Mouse (Mus musculus): ENCODE measurements around the gene Efna2. TPM values are rescaled to one million over a fixed set of nuclear protein-coding genes. Genes with fewer than 3 reads are reported as not detected.

Gene Efna2
- not detected for total RNA-seq (2023)

DNA sequence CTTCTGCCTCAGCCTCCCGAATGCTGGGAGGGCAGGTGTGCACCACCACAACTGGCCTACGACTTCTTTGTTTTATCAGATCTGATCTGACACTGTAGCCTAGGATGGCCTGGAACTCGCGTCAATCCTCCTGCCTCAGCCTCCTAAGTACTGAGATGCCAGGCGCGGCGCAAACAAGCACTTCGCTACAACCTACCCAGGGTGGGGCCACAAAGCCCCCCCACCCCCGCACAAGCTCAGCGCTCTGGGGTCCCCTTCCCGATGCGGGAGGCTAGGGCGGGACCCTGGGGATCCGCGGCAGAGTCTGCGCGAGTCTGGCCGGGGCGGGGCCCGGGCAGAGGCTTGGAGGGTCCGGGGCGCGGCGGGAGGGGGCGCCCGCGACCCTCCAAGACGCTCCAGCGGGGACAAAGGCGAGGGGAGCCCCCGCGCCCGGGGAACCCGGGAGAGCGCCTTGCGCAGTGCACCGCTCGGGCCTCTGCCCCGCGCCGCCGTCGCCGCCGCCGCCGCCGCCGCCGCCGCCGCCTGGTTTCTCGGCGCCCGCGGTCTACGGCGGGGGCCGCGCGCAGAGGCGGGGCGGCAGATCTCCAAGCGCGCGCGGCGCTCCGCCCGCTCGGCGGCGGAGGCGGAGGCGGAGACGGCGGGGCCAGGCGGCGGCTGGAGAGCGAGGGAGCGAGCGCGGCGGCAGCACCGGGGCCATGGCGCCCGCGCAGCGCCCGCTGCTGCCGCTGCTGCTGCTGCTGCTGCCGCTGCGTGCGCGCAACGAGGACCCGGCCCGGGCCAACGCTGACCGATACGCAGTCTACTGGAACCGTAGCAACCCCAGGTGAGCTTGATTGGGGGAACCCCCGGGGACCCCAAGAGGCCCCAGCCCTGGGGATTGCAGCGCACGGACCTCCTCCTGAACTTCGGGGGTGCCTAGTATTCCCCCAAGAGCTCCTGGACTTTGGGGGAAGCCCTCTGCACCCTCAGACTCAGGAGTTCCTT lies at the start of gene Efna2:
Efna2 (plus strand) TSS at position 415 of the 984 bp plus-strand sequence.

DNA sequence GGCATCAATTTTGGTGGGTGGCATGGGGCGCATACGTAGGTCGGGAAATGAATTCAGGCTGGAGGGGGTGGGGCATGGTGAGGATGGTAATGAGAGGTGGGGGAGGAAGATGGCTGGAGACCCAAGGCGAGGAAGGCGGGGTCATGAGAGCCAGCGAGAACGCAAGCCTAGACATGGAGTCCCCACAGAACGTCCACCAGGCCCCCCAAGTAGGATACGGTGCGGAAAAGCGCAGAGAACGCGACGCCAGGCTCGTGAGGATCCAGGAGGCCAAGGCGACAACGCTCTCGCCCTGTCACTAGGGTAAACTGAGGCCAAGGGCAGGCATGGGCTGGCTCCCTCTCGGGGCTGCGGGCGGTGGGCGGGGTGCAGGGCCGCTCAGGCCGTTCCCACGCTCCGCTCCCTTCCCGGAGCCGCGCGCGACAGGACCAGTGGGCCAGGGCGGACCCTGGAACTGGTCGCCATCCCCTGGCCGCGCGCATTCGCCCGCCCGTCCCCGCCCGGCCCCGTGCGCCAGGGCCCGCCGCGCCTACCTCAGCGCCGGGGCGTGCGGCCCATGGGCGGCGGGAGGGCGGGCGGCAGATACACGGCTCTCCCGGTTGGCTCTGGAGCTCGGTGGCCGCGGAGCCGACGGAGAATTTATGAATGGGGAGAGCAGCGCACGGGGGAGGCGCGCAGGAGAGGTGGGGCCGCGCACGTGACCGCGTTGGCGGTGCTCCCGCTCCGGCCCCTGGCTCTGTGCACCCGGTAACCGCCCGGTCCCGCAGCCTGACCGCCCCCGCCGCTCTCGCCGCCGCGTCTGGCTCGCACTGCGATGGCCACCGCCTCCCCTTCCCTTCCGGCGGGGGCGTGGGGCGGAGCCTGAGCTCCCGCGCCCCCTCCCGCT lies 40.5 kb upstream of the Efna2 start, which contains the start of gene Atp5d:
Atp5d (plus strand) TSS at position 80 of the 886 bp plus-strand sequence.

GRCm38 (mm10) chr10:80140666-80141035 lies 38.6 kb upstream of the Efna2 start, which contains the start of gene Cbarp:
TSS of gene Cbarp (minus strand) at chr10:80140835.

DNA sequence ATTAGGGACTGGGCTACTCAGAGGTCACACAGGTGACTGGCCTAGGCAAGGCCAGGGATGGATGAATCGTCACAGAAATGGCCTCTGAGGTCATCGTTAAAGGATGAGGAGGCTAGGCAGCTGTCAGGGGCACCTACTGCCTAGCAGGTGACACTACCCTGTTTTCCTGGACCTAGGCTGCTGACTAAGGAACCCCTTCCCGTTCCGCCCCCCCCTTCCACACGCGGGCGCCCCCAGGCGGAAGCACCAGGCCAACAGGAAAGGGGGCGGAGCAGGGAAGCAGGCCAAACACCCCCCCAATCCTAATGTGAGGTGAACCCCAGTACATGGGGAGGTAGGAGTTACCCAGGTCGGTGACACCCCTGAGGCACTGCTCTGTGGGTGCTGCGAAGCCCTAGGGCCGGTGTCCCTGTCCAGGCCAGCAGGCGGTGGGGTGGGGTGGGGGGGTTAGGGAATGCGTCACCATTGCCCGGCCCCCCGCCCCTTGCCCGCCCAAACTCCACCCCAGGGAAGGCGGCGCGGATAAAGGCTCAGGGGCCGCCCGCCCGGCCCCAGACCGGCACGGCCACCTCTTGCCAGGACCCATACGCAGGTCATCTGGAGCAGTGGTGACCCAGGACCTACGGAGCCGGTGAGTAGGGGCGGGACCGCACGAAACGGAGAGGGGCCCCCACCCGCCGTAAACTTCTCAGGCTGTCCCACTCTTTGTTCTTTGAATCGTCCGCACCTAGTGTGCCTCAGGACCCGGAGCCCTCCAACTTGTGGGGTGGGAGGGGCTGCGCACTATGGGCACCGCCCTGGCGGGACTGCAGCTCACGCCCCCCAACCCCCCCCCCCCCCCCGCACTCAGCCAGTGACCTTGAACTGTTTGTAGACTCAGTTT lies 31.3 kb upstream of the Efna2 start, which contains the start of gene Midn:
Midn (plus strand) TSS at position 554 of the 883 bp plus-strand sequence.

DNA sequence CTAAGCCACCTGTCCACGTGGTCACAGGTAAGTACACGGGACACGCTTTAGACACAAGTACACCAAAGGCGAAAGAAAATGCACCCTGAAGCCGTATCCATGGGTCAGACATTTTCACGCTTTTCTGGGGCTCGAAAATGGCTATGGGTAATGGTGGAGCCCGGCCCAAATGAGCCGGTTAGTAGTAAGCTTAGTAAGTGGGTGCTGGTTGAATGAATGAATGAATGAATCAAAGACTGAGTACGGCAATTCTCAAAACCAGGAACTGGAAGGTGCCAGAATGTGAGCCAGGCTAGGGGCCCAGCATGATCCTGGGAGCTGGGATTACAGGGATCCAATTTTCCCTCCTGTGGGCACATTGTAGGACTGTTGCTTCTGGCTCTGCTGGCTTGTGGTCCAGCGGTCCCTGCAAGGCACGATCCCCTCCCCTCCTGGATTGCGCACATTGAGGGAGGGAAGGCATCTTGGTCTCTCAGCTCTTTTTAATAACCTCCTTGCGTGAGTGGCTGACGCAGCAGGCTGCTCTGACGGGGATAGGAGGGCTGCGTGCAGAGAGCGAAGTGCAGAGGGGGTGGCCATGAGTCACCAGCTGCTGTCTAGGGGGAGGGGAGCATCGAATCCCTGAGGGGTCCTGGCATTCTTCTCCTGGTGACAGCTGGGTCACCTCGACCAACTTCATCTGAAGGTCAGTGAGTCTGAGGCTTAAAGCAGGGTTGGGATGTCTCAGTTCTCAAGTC lies 13.7 kb upstream of the Efna2 start, which contains the start of gene Cirbp:
Cirbp (plus strand) TSS at position 594 of the 737 bp plus-strand sequence.

GRCm38 (mm10) chr10:80172527-80173292 lies 6.6 kb upstream of the Efna2 start, which contains the start of gene 1600002K03Rik:
TSS of gene 1600002K03Rik (plus strand) at chr10:80172944.

GRCm38 (mm10) chr10:80226416-80227165 lies 47.3 kb downstream of the Efna2 start, which contains the start of gene Mum1:
TSS of gene Mum1 (plus strand) at chr10:80226434.

Other genes starting within 250 kb of the Efna2 start
- gene Wdr18, start 219.3 kb upstream of the Efna2 start, total RNA-seq (2023) = 10 to 100 TPM in 1 of 2 experiments, 1 to 10 TPM in 1; 9.9 to 13.2 TPM
- gene Grin3b, start 208.8 kb upstream of the Efna2 start, total RNA-seq (2023) = under 1 TPM in 1 of 2 experiments, not detected in 1; 0.26 TPM
- gene Tmem259, start 195.2 kb upstream of the Efna2 start, total RNA-seq (2023) = 10 to 100 TPM; 68.0 to 69.4 TPM
- gene Cnn2, start 190.9 kb upstream of the Efna2 start, total RNA-seq (2023) = 100 to 1,000 TPM; 543 to 593 TPM
- gene Abca7, start 183.0 kb upstream of the Efna2 start, total RNA-seq (2023) = 100 to 1,000 TPM; 110 to 111 TPM
- gene Arhgap45, start 162.8 kb upstream of the Efna2 start, total RNA-seq (2023) = 100 to 1,000 TPM; 428 to 464 TPM
- gene Polr2e, start 139.7 kb upstream of the Efna2 start, total RNA-seq (2023) = 10 to 100 TPM; 34.8 to 48.1 TPM
- gene Gpx4, start 132.3 kb upstream of the Efna2 start, total RNA-seq (2023) = 100 to 1,000 TPM; 269 to 306 TPM
- 100 to 1,000 TPM; 141 to 163 TPM for gene Sbno2, start 73.9 kb upstream of the Efna2 start, total RNA-seq (2023)
- 100 to 1,000 TPM; 183 to 187 TPM for gene Stk11, start 63.7 kb upstream of the Efna2 start, total RNA-seq (2023)
- gene Atp5d, start 40.9 kb upstream of the Efna2 start, total RNA-seq (2023) = 100 to 1,000 TPM; 108 to 123 TPM
- gene Cbarp, start 38.6 kb upstream of the Efna2 start, total RNA-seq (2023) = 1 to 10 TPM; 1.2 to 1.4 TPM
- 100 to 1,000 TPM; 221 to 226 TPM for gene Midn, start 31.2 kb upstream of the Efna2 start, total RNA-seq (2023)
- 10 to 100 TPM; 41.6 to 50.1 TPM for gene Cirbp, start 13.5 kb upstream of the Efna2 start, total RNA-seq (2023)
- gene 1600002K03Rik, start 6.5 kb upstream of the Efna2 start, total RNA-seq (2023) = 1 to 10 TPM; 5.1 to 7.1 TPM
- gene Mum1, start 47.0 kb downstream of the Efna2 start, total RNA-seq (2023) = 10 to 100 TPM; 27.7 to 35.4 TPM
- gene Ndufs7, start 69.6 kb downstream of the Efna2 start, total RNA-seq (2023) = 10 to 100 TPM; 57.5 to 61.4 TPM
- gene Gamt, start 81.5 kb downstream of the Efna2 start, total RNA-seq (2023) = 1 to 10 TPM; 5.3 to 7.9 TPM
- gene Dazap1, start 82.0 kb downstream of the Efna2 start, total RNA-seq (2023) = 10 to 100 TPM; 92.4 to 98.1 TPM
- 100 to 1,000 TPM; 825 to 854 TPM for gene Rps15, start 113.0 kb downstream of the Efna2 start, total RNA-seq (2023)
- gene Apc2, start 116.5 kb downstream of the Efna2 start, total RNA-seq (2023) = not detected
- 10 to 100 TPM; 27.3 to 33.6 TPM for gene 2310011J03Rik, start 141.1 kb downstream of the Efna2 start, total RNA-seq (2023)
- under 1 TPM in 1 of 2 experiments, not detected in 1; 0.60 TPM for gene Pcsk4, start 150.0 kb downstream of the Efna2 start, total RNA-seq (2023)
- gene Reep6, start 150.5 kb downstream of the Efna2 start, total RNA-seq (2023) = 1 to 10 TPM; 1.0 to 1.7 TPM
- under 1 TPM in 1 of 2 experiments, not detected in 1; 0.71 TPM for gene Adamtsl5, start 168.9 kb downstream of the Efna2 start, total RNA-seq (2023)
- gene Plk5, start 177.0 kb downstream of the Efna2 start, total RNA-seq (2023) = not detected
- gene Mex3d, start 208.2 kb downstream of the Efna2 start, total RNA-seq (2023) = 1 to 10 TPM; 2.2 to 4.0 TPM
- gene Mbd3, start 220.1 kb downstream of the Efna2 start, total RNA-seq (2023) = 10 to 100 TPM; 51.7 to 52.3 TPM
- 10 to 100 TPM; 90.5 to 97.7 TPM for gene Uqcr11, start 227.3 kb downstream of the Efna2 start, total RNA-seq (2023)

All from neutrophil, adult 59 days (primary cell).